Mouse (Mus musculus) forebrain, embryonic 12.5 days (tissue): Measurements from ENCODE around the gene Ssna1. TPM values are rescaled to one million over a fixed set of nuclear protein-coding genes. Genes with fewer than 3 reads are reported as not detected.
"Not testable (repeated sequence)": the region's sequence is repeated elsewhere in the genome, so short reads cannot be mapped to it uniquely, and the experiment has no call there.

Experiments
- ATAC-seq: fragments of 200-750 bp; cut with Nextera tagmentation; 2 replicates; pipeline ENCODE4 v1.8.0; 2017; ENCODE audit warnings: moderate TSS enrichment; ENCODE audit not compliant: low FRiP score
- H3K27ac ChIP-seq: fragments of 300-500 bp; sonication (generic); 2 replicates; pipeline ENCODE4 v1.5.1; 2016; ENCODE audit warnings: mild to moderate bottlenecking
- H3K27me3 ChIP-seq: fragments of 300-500 bp; sonication (generic); 2 replicates; pipeline ENCODE4 v1.6.1; 2016; ENCODE audit warnings: mild to moderate bottlenecking
- H3K36me3 ChIP-seq: fragments of 300-500 bp; sonication (generic); replicated peaks from 2 replicates; pipeline ENCODE4 v1.6.1; 2016; ENCODE audit warnings: mild to moderate bottlenecking
- H3K4me1 ChIP-seq: fragments of 300-500 bp; sonication (generic); 2 replicates; pipeline ENCODE4 v1.6.1; 2016
- H3K4me2 ChIP-seq: fragments of 300-500 bp; sonication (generic); 2 replicates; pipeline ENCODE4 v1.6.1; 2016; ENCODE audit warnings: mild to moderate bottlenecking, moderate library complexity
- H3K4me3 ChIP-seq: fragments of 300-500 bp; sonication (generic); replicated peaks from 2 replicates; pipeline ENCODE4 v1.5.1; 2016; ENCODE audit warnings: mild to moderate bottlenecking
- H3K9ac ChIP-seq: fragments of 300-500 bp; sonication (generic); 2 replicates; pipeline ENCODE4 v1.6.1; 2016; ENCODE audit warnings: mild to moderate bottlenecking
- H3K9me3 ChIP-seq: fragments of 300-500 bp; sonication (generic); 2 replicates; pipeline ENCODE4 v1.6.1; 2016
- WGBS: fragments of 180-500 bp; shearing (Covaris S2); methylation state at CpG from one replicate; pipeline ENCODE4 v1.1.7; 2016; 5-methylcytosine and 5-hydroxymethylcytosine counted together
- polyA plus RNA-seq: library from polyadenylated mRNA; unstranded; fragments of >200 nt; fragmentation: Nextera tagmentation; extraction: Ambion mirVana; gene quantifications from 2 replicates; pipeline ENCODE4 v1.2.1, GENCODE M21; 2016

Gene Ssna1
- polyA plus RNA-seq, 1 experiment from 2014 or later: 224 TPM

DNA sequence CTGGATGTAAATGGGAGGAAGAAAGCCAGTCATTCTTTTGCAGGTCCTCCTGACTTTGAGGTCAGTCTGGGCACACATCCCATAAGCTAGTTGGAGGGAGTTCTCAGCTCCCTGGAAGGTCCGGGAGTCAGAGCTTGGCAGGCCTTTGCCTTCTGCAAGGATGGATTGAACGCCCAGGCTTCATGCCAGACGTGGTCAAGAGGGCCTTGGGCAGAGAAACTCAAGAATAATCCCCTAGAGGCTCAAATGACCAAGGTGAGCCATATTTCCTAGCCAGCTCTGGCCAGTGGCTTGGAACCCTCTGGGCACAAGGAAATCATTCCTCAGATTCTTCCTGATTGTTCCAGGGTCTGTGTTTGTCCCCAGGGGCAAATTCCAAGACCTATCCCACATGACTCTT, 7.4 kb downstream of the Ssna1 start:
- Histone ChIP-seq H3K27me3 (peaks cover 24% of the 10 kb centered on the region), H3K9me3 (no peaks in the 10 kb centered on the region), H3K4me1 (peaks cover 49% of the 10 kb centered on the region), H3K36me3 (peaks cover 21% of the 10 kb centered on the region), H3K27ac (no peak overlapping the region), H3K4me3 (no peak overlapping the region), H3K9ac (no peak overlapping the region), H3K4me2 (no peak overlapping the region; the same call in 1 of the 2 replicates)
- ATAC-seq: no peak
- WGBS: 81% methylated on average over 3 of the region's 3 CpGs

DNA sequence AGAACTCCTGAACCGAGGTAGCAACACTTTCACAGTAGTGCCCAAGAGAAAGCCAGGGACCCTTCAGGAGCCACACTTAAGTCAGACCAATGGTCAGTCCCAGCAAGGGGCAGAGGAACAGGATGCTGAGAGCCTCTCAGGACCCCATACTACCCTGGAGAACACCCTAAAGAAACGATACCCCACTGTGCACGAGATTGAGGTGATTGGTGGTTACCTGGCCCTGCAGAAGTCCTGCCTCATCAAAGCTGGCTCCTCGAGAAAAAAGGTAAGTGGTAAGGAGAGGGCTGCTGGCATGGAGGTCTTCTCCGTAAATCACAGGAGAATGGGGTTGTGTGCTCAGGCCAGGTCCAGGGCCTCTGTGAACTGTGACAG, 8.0 kb downstream of the Ssna1 start:
- ATAC-seq: no peak
- peaks cover 24% of the 10 kb centered on the region for H3K27me3 ChIP-seq
- H3K9ac ChIP-seq: no peak overlapping the region
- peak overlapping the region; percentile 79; the same call in 1 of the 2 replicates for H3K4me3 ChIP-seq
- H3K36me3 ChIP-seq: peaks cover 15% of the 10 kb centered on the region
- H3K9me3 ChIP-seq: no peaks in the 10 kb centered on the region
- WGBS: 84% methylated on average over 5 of the region's 5 CpGs
- no peak overlapping the region for H3K27ac ChIP-seq
- peaks cover 49% of the 10 kb centered on the region for H3K4me1 ChIP-seq
- peak overlapping the region; percentile 99; the same call in 1 of the 2 replicates for H3K4me2 ChIP-seq

- peaks cover 49% of the 10 kb centered on the region for H3K4me1 ChIP-seq
- no peak for ATAC-seq
- H3K4me3 ChIP-seq: peak overlapping the region; percentile 79
- no peaks in the 10 kb centered on the region for H3K9me3 ChIP-seq
- peak overlapping the region; percentile 68 for H3K9ac ChIP-seq
- H3K36me3 ChIP-seq: peaks cover 10% of the 10 kb centered on the region
- no peak overlapping the region for H3K27ac ChIP-seq
- H3K27me3 ChIP-seq: peaks cover 24% of the 10 kb centered on the region
- 21% methylated on average over 12 of the region's 12 CpGs for WGBS
- peak overlapping the region; percentile 99 for H3K4me2 ChIP-seq
Observed at GRCm38 (mm10) chr2:25263623-25264285, 8.5 kb downstream of the Ssna1 start.

- ATAC-seq: peak; percentile 24
- H3K9me3 ChIP-seq: no peaks in the 10 kb centered on the region
- H3K4me2 ChIP-seq: peak overlapping the region; percentile 99
- H3K36me3 ChIP-seq: peaks cover 5% of the 10 kb centered on the region; the same call in 1 of the 2 replicates
- peaks cover 24% of the 10 kb centered on the region for H3K27me3 ChIP-seq
- H3K9ac ChIP-seq: peak overlapping the region; percentile 68
- H3K4me3 ChIP-seq: peak overlapping the region; percentile 79
- H3K27ac ChIP-seq: 0 out of 2 replicates have a peak overlapping the region, but pooled peaks have one; percentile 36
- H3K4me1 ChIP-seq: peaks cover 49% of the 10 kb centered on the region
- WGBS: under 1% methylated on average over 74 of the region's 82 CpGs
Observed at GRCm38 (mm10) chr2:25262795-25263622, 9.2 kb downstream of the Ssna1 start.

DNA sequence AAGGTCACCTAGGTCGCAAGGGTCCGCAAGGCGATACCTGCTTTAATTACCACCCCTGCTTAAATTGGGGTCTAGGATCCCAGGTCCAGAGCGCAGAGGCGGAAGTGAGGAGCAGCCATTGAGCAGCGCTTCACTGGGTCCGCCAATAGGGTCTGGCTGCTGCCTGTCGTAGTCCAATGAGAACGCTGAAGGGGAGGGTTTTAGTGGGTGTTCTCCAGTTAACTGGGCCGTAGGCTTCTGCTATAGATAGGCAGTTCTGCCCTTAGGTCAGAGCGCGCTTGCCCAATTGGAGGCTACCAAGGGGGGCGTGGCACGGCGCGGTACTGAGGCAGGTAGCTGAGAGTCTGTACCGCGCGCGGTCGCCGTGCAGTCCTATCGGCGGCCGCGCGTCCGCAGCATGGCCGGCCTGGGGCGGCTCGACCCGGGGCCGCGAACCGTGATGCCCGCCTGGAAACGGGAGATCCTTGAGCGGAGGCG, 9.9 kb downstream of the Ssna1 start, which contains the start of gene Tprn:
TSS of gene Tprn (plus strand) at position 328 of the 477 bp plus-strand sequence.
- Histone ChIP-seq H3K4me1 (peaks cover 47% of the 10 kb centered on the region), H3K27ac (0 out of 2 replicates have a peak within 1 kb of the TSS, but pooled peaks have one; percentile 36), H3K9me3 (no peaks in the 10 kb centered on the region), H3K4me3 (peak within 1 kb of the TSS; percentile 79), H3K27me3 (peaks cover 24% of the 10 kb centered on the region), H3K9ac (peak within 1 kb of the TSS; percentile 68), H3K4me2 (peak within 1 kb of the TSS; percentile 99), H3K36me3 (no peaks in the 10 kb centered on the region)
- under 1% methylated on average over 34 of the region's 39 CpGs for WGBS
- ATAC-seq: peak; percentile 99

DNA sequence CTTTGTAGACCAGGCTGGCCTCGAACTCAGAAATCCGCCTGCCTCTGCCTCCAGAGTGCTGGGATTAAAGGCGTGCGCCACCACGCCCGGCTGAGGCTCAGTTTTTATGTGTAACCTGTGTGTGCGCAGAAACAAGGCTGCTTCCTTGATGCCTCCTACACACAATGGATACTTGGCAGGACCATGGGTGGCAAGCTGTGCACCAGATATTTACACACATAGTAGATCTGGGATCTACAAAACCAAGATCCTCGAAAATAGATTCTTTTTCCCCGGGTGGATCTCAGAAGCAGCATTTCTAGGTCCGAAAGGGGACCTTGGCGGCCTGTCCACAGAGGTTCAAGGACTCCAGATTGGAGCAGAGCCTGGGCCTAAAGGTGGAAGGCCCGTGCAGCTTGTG, 10.4 kb downstream of the Ssna1 start:
- no peaks in the 10 kb centered on the region for H3K36me3 ChIP-seq
- H3K4me3 ChIP-seq: peak overlapping the region; percentile 79
- H3K9ac ChIP-seq: 0 out of 2 replicates have a peak overlapping the region, but pooled peaks have one; percentile 25
- ATAC-seq: 0 out of 2 replicates have a peak, but pooled peaks have one; percentile 1
- no peaks in the 10 kb centered on the region for H3K9me3 ChIP-seq
- peaks cover 24% of the 10 kb centered on the region for H3K27me3 ChIP-seq
- WGBS: 46% methylated on average over 12 of the region's 12 CpGs
- peaks cover 46% of the 10 kb centered on the region for H3K4me1 ChIP-seq
- H3K4me2 ChIP-seq: peak overlapping the region; percentile 99
- H3K27ac ChIP-seq: 0 out of 2 replicates have a peak overlapping the region, but pooled peaks have one; percentile 5

- no peak for ATAC-seq
- Histone ChIP-seq H3K9me3 (no peaks in the 10 kb centered on the region), H3K27ac (no peak overlapping the region), H3K4me2 (no peak overlapping the region), H3K4me1 (peaks cover 39% of the 10 kb centered on the region), H3K4me3 (no peak overlapping the region), H3K27me3 (peaks cover 12% of the 10 kb centered on the region), H3K9ac (no peak overlapping the region), H3K36me3 (no peaks in the 10 kb centered on the region)
- WGBS: 54% methylated on average over 2 of the region's 2 CpGs
Observed at GRCm38 (mm10) chr2:25258887-25259286, 13.4 kb downstream of the Ssna1 start.

DNA sequence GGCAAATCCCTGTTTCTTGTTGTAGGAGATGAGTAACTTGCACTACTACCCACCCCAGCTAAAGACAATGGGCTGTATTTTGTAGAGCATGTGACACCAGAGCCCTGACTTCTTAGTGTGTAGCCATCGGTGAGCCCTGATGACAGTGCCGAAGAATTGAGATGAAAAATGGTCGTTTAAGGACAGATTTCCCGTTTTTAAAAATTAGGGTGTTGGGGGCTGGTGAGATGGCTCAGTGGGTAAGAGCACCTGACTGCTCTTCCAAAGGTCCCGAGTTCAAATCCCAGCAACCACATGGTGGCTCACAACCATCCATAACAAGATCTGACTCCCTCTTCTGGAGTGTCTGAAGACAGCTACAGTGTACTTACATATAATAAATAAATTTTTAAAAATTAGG, 15.0 kb downstream of the Ssna1 start:
- 93% methylated on average over 5 of the region's 5 CpGs for WGBS
- H3K4me1 ChIP-seq: peaks cover 26% of the 10 kb centered on the region
- not testable (repeated sequence) for H3K4me2 ChIP-seq, ATAC-seq, H3K9ac ChIP-seq, H3K27me3 ChIP-seq, H3K9me3 ChIP-seq, H3K27ac ChIP-seq, H3K36me3 ChIP-seq, H3K4me3 ChIP-seq

- Histone ChIP-seq H3K4me3 (peak overlapping the region; percentile 75), H3K9ac (peak overlapping the region; percentile 88), H3K4me2 (peak overlapping the region; percentile 97), H3K4me1 (peaks cover 23% of the 10 kb centered on the region)
- H3K9me3 ChIP-seq, ATAC-seq, H3K36me3 ChIP-seq, H3K27me3 ChIP-seq, H3K27ac ChIP-seq: not testable (repeated sequence)
- WGBS: 66% methylated on average over 11 of the region's 12 CpGs
Observed at GRCm38 (mm10) chr2:25256443-25257109, 15.7 kb downstream of the Ssna1 start.

DNA sequence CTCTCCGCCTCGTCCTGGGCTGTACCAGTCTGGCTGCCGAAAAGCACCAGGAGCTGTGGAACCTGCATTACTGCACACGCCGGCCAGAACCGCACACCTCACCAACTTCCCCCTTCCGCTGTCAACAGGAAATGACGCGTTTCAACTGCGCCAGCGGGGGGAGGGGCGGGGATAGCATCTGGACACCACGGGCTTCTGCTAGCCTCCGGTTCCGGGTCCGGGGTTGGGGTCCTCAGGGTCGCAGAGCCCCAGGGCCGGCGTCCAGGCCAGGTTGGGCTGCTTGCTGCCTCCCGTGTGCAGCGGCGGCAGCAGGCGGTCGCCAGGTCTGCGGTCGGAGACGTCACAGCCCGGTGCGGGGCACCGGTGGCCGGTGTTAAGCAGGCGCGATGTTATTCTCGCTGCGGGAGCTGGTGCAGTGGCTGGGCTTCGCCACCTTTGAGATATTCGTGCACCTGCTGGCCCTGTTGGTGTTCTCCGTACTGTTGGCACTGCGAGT, 16.9 kb downstream of the Ssna1 start, which contains the start of gene Tmem203:
TSS of gene Tmem203 (plus strand) at position 156 of the 496 bp plus-strand sequence.
- Histone ChIP-seq H3K27ac (peak within 1 kb of the TSS; percentile 74), H3K9ac (peak within 1 kb of the TSS; percentile 88), H3K4me3 (peak within 1 kb of the TSS; percentile 75), H3K27me3 (no peaks in the 10 kb centered on the region), H3K4me1 (peaks cover 23% of the 10 kb centered on the region), H3K36me3 (peaks cover 21% of the 10 kb centered on the region), H3K4me2 (peak within 1 kb of the TSS; percentile 97), H3K9me3 (no peaks in the 10 kb centered on the region)
- 0% methylated on average over 39 of the region's 39 CpGs for WGBS
- peak; percentile 93 for ATAC-seq

GRCm38 (mm10) chr2:25252331-25252730, 19.9 kb downstream of the Ssna1 start:
- H3K27me3 ChIP-seq: no peaks in the 10 kb centered on the region
- no peak overlapping the region for H3K4me3 ChIP-seq
- H3K9ac ChIP-seq: no peak overlapping the region
- H3K27ac ChIP-seq: no peak overlapping the region
- H3K9me3 ChIP-seq: no peaks in the 10 kb centered on the region
- H3K4me1 ChIP-seq: peaks cover 23% of the 10 kb centered on the region
- no peak for ATAC-seq
- peaks cover 50% of the 10 kb centered on the region for H3K36me3 ChIP-seq
- no peak overlapping the region for H3K4me2 ChIP-seq
- 96% methylated on average over 1 of the region's 1 CpGs for WGBS
